Mouse (Mus musculus): ENCODE data around the gene Ascc2.

GRCm38 (mm10) chr11:4660309-4661025 is 22.9 kb downstream of the Ascc2 start:
- TF ChIP-seq CTCF (IDR thresholded peaks at IDR 0.05; ENCODE audit: extremely low read depth, insufficient read length, insufficient replicate concordance, low read depth, low read length) = no peak
- TF ChIP-seq POLR2A (IDR thresholded peaks at IDR 0.05; ENCODE audit: low read depth, low read length) = no peak

Data from small intestine, adult 2 months (tissue).